Mouse (Mus musculus) lung, adult 2 months (tissue): Measurements from ENCODE around the gene Atp6v0e.

ENCODE experiments used
- CTCF ChIP-seq: fragments of 200-500 bp; IDR thresholded peaks from 2 replicates; pipeline ENCODE4 v1.5.1; 2011; ENCODE audit warnings: mild to moderate bottlenecking, low read length, control low read depth; ENCODE audit not compliant: insufficient read depth
- POLR2A ChIP-seq: fragments of 200-500 bp; IDR thresholded peaks from 2 replicates; pipeline ENCODE4 v1.6.1; 2011; ENCODE audit warnings: low read depth, mild to moderate bottlenecking, control low read depth, low read length, borderline replicate concordance; ENCODE audit errors: extremely low read depth

DNA sequence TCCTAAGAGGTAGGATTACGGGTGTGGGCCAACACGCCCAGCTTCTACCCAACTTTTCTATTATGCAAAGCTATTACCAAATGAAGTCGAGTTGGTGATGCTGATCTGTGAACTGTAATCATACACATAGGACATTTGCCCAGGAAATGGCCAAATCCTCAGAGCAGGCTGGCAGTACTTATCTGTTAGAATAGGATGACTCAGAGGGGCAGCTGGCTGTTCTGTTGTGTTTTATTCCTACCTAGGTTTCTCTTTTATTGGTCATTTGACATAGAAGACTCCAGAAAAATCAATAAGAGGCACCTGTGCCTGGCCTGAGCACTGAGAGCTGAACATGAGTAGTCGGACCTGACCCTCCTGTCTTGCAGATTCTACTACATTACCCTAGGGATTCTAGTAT lies 39.6 kb downstream of the Atp6v0e start:
- TF ChIP-seq POLR2A = no peak
- no peak for TF ChIP-seq CTCF
